Mouse (Mus musculus) liver, postnatal 0 days (tissue): ENCODE results near the gene A930033H14Rik. TPM values are rescaled to one million over a fixed set of nuclear protein-coding genes. Genes with fewer than 3 reads are reported as not detected.
A peak's percentile ranks its signal among the peaks of the same experiment; 100 is the strongest.

Experiments used
- ATAC-seq: fragments of 200-750 bp; cut with Nextera tagmentation; 2 replicates; pipeline ENCODE4 v1.8.0; 2017; ENCODE audit warnings: mild to moderate bottlenecking, moderate library complexity
- DNase-seq: peaks from one replicate; pipeline ENCODE4 v3.0.0-alpha.2; 2016
- H3K27ac ChIP-seq: fragments of 300-500 bp; sonication (generic); 2 replicates; pipeline ENCODE4 v1.5.1; 2014; ENCODE audit warnings: antibody characterized with exemption, moderate library complexity, mild to moderate bottlenecking, low read depth
- H3K27me3 ChIP-seq: fragments of 300-500 bp; sonication (generic); 2 replicates; pipeline ENCODE4 v1.6.1; 2014; ENCODE audit warnings: low read length, control low read depth, mixed read lengths; ENCODE audit not compliant: insufficient read depth
- H3K36me3 ChIP-seq: fragments of 300-500 bp; sonication (generic); replicated peaks from 2 replicates; pipeline ENCODE4 v1.6.1; 2014; ENCODE audit warnings: mild to moderate bottlenecking, control low read depth, low read length, moderate library complexity, mixed read lengths; ENCODE audit not compliant: insufficient read depth
- H3K4me1 ChIP-seq: fragments of 300-500 bp; sonication (generic); 2 replicates; pipeline ENCODE4 v1.6.1; 2014; ENCODE audit warnings: antibody characterized with exemption, mild to moderate bottlenecking, control low read depth; ENCODE audit not compliant: insufficient read depth
- H3K4me2 ChIP-seq: fragments of 300-500 bp; sonication (generic); 2 replicates; pipeline ENCODE4 v1.6.1; 2014; ENCODE audit warnings: low read depth, mild to moderate bottlenecking, low read length, moderate library complexity, mixed read lengths
- H3K4me3 ChIP-seq: fragments of 300-500 bp; sonication (generic); 2 replicates; pipeline ENCODE4 v1.5.1; 2014; ENCODE audit warnings: low read depth, low read length
- H3K9ac ChIP-seq: fragments of 300-500 bp; sonication (generic); replicated peaks from 2 replicates; pipeline ENCODE4 v1.6.1; 2014; ENCODE audit warnings: mild to moderate bottlenecking, moderate library complexity
- H3K9me3 ChIP-seq: fragments of 300-500 bp; sonication (generic); 2 replicates; pipeline ENCODE4 v1.6.1; 2016; ENCODE audit warnings: mild to moderate bottlenecking, control low read depth, low read length, mixed read lengths
- CTCF ChIP-seq: sonication (generic); IDR thresholded peaks from 2 replicates; pipeline ENCODE4 v1.5.1; 2016; ENCODE audit warnings: antibody characterized with exemption, low read depth
- EP300 ChIP-seq: IDR thresholded peaks from 2 replicates; pipeline ENCODE4 v1.6.1; 2016; ENCODE audit warnings: antibody characterized with exemption, low read depth, mild to moderate bottlenecking
- WGBS: fragments of 180-500 bp; shearing (Covaris S2); extraction: QIAGEN DNeasy Blood & Tissue Kit; methylation state at CpG from one replicate; pipeline ENCODE4 v1.1.7; 2014; ENCODE audit not compliant: insufficient replicate concordance; 5-methylcytosine and 5-hydroxymethylcytosine counted together
- polyA plus RNA-seq: library from polyadenylated mRNA; unstranded; fragments of >200 nt; fragmentation: Nextera tagmentation; extraction: Ambion mirVana; gene quantifications from 2 replicates; pipeline ENCODE4 v1.2.1, GENCODE M21; 2015

Gene A930033H14Rik
- polyA plus RNA-seq, 1 experiment from 2014 or later, result 1.2 TPM

GRCm38 (mm10) chr10:69240530-69240929 is 27.6 kb upstream of the A930033H14Rik start:
- Histone ChIP-seq H3K36me3 (peaks cover 8% of the 10 kb centered on the region), H3K9me3 (no peaks in the 10 kb centered on the region), H3K9ac (no peak overlapping the region), H3K27ac (peak overlapping the region; percentile 25; the same call in 1 of the 2 replicates), H3K4me1 (peaks cover 5% of the 10 kb centered on the region), H3K27me3 (no peaks in the 10 kb centered on the region), H3K4me2 (no peak overlapping the region), H3K4me3 (no peak overlapping the region)
- no peak for DNase-seq
- 55% methylated on average over 2 of the region's 2 CpGs for WGBS
- ATAC-seq, result no peak
- TF ChIP-seq EP300 (no peak), CTCF (no peak)

- H3K36me3 ChIP-seq, result peaks cover 8% of the 10 kb centered on the region
- H3K4me2 ChIP-seq, result no peak overlapping the region
- DNase-seq (no peak), ATAC-seq (no peak)
- H3K4me3 ChIP-seq, result no peak overlapping the region
- H3K9me3 ChIP-seq, result no peaks in the 10 kb centered on the region
- 80% methylated on average over 6 of the region's 6 CpGs for WGBS
- no peak overlapping the region for H3K9ac ChIP-seq
- TF ChIP-seq EP300, result no peak
- no peak for TF ChIP-seq CTCF
- no peaks in the 10 kb centered on the region for H3K27me3 ChIP-seq
- no peak overlapping the region for H3K27ac ChIP-seq
- H3K4me1 ChIP-seq, result peaks cover 5% of the 10 kb centered on the region; the same call in 1 of the 2 replicates
Observed at GRCm38 (mm10) chr10:69238311-69238710, 25.4 kb upstream of the A930033H14Rik start.

GRCm38 (mm10) chr10:69237781-69238180 is 24.9 kb upstream of the A930033H14Rik start:
- H3K27ac ChIP-seq, result no peak overlapping the region
- ATAC-seq (no peak), DNase-seq (no peak)
- no peaks in the 10 kb centered on the region for H3K27me3 ChIP-seq
- 95% methylated on average over 9 of the region's 9 CpGs for WGBS
- H3K36me3 ChIP-seq, result peaks cover 8% of the 10 kb centered on the region
- TF ChIP-seq CTCF (no peak), EP300 (no peak)
- no peak overlapping the region for H3K4me2 ChIP-seq
- H3K4me3 ChIP-seq, result no peak overlapping the region
- H3K4me1 ChIP-seq, result peaks cover 5% of the 10 kb centered on the region; the same call in 1 of the 2 replicates
- H3K9me3 ChIP-seq, result no peaks in the 10 kb centered on the region
- no peak overlapping the region for H3K9ac ChIP-seq

DNA sequence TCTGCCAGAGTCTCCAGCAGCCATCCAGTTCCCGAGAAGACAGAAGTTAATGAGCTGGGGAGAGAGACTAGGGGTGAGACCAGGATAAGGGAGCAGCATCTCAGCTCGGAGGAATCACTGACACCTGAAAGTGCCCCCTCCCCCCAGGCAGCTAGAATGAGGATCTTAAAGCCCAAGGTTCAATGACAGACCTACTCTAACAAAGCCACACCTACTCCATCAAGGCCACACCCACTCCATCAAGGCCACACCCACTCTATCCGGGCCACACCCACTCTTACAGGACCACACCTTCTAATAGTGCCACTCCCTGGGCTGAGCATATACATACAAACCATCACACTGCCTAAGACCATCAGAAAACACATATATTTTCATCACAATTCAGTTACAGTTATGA is 24.3 kb upstream of the A930033H14Rik start:
- 77% methylated on average over 3 of the region's 3 CpGs for WGBS
- H3K27ac ChIP-seq, result no peak overlapping the region
- H3K27me3 ChIP-seq, result no peaks in the 10 kb centered on the region
- no peak overlapping the region for H3K9ac ChIP-seq
- peaks cover 5% of the 10 kb centered on the region; the same call in 1 of the 2 replicates for H3K4me1 ChIP-seq
- TF ChIP-seq CTCF (no peak), EP300 (no peak)
- no peaks in the 10 kb centered on the region for H3K9me3 ChIP-seq
- H3K4me2 ChIP-seq, result no peak overlapping the region
- H3K4me3 ChIP-seq, result no peak overlapping the region
- peaks cover 8% of the 10 kb centered on the region for H3K36me3 ChIP-seq
- ATAC-seq (peak; percentile 58; the same call in 1 of the 2 replicates), DNase-seq (no peak)

- Histone ChIP-seq H3K4me1 (peaks cover 11% of the 10 kb centered on the region), H3K4me3 (no peak overlapping the region), H3K27me3 (no peaks in the 10 kb centered on the region), H3K36me3 (peaks cover 13% of the 10 kb centered on the region), H3K9ac (no peak overlapping the region), H3K27ac (no peak overlapping the region), H3K4me2 (no peak overlapping the region), H3K9me3 (no peaks in the 10 kb centered on the region)
- DNase-seq (no peak), ATAC-seq (no peak)
- 74% methylated on average over 8 of the region's 8 CpGs for WGBS
- no peak for TF ChIP-seq EP300
- TF ChIP-seq CTCF, result no peak
Observed at GRCm38 (mm10) chr10:69225951-69226350, 13.1 kb upstream of the A930033H14Rik start.

- TF ChIP-seq EP300 (no peak), CTCF (no peak)
- DNase-seq, result no peak
- no peak for ATAC-seq
- H3K4me1 ChIP-seq, result peaks cover 14% of the 10 kb centered on the region
- H3K9ac ChIP-seq, result no peak overlapping the region
- no peak overlapping the region for H3K4me3 ChIP-seq
- peaks cover 13% of the 10 kb centered on the region for H3K36me3 ChIP-seq
- no peaks in the 10 kb centered on the region for H3K27me3 ChIP-seq
- no peak overlapping the region for H3K4me2 ChIP-seq
- H3K9me3 ChIP-seq, result no peaks in the 10 kb centered on the region
- 83% methylated on average over 5 of the region's 5 CpGs for WGBS
- no peak overlapping the region for H3K27ac ChIP-seq
Observed at GRCm38 (mm10) chr10:69225471-69225870, 12.6 kb upstream of the A930033H14Rik start.

- Histone ChIP-seq H3K4me3 (no peak overlapping the region), H3K27me3 (no peaks in the 10 kb centered on the region), H3K27ac (no peak overlapping the region), H3K9ac (no peak overlapping the region), H3K9me3 (no peaks in the 10 kb centered on the region), H3K4me2 (no peak overlapping the region), H3K4me1 (peaks cover 23% of the 10 kb centered on the region), H3K36me3 (peaks cover 13% of the 10 kb centered on the region)
- WGBS, result 85% methylated on average over 7 of the region's 7 CpGs
- no peak for DNase-seq
- TF ChIP-seq EP300 (no peak), CTCF (no peak)
- no peak for ATAC-seq
Observed at GRCm38 (mm10) chr10:69224276-69224675, 11.4 kb upstream of the A930033H14Rik start.
